Mouse (Mus musculus): ENCODE results near the gene Dusp10. TPM values are rescaled to one million over a fixed set of nuclear protein-coding genes. Genes with fewer than 3 reads are reported as not detected.

Dusp10 gene
- total RNA-seq, 2 experiments from 2014 or later: 13.1 to 13.2 TPM

- DNase-seq (ENCODE audit: low spot score in 2 of 2): no peak
Measured at GRCm38 (mm10) chr1:184090515-184090914, 77.4 kb downstream of the Dusp10 start.

- no peak for DNase-seq (ENCODE audit: low spot score in 2 of 2)
Measured at GRCm38 (mm10) chr1:184094914-184095313, 81.8 kb downstream of the Dusp10 start.

GRCm38 (mm10) chr1:184100414-184100813 lies 87.3 kb downstream of the Dusp10 start:
- no peak for DNase-seq (ENCODE audit: low spot score in 2 of 2)

- DNase-seq (ENCODE audit: low spot score in 2 of 2): no peak
Measured at GRCm38 (mm10) chr1:184100927-184101749, 88.0 kb downstream of the Dusp10 start.

- no peak for DNase-seq (ENCODE audit: low spot score in 2 of 2)
Measured at GRCm38 (mm10) chr1:184101750-184102046, 88.6 kb downstream of the Dusp10 start.

GRCm38 (mm10) chr1:184106832-184107231 lies 93.7 kb downstream of the Dusp10 start:
- DNase-seq (ENCODE audit: low spot score in 2 of 2): no peak

- DNase-seq (ENCODE audit: low spot score in 2 of 2): no peak
Measured at GRCm38 (mm10) chr1:184107448-184107847, 94.3 kb downstream of the Dusp10 start.

- no peak for DNase-seq (ENCODE audit: low spot score in 2 of 2)
Measured at GRCm38 (mm10) chr1:184108254-184108653, 95.2 kb downstream of the Dusp10 start.

- no peak for DNase-seq (ENCODE audit: low spot score in 2 of 2)
Measured at GRCm38 (mm10) chr1:184117586-184117985, 104.5 kb downstream of the Dusp10 start.

GRCm38 (mm10) chr1:184117991-184118390 lies 104.9 kb downstream of the Dusp10 start:
- DNase-seq (ENCODE audit: low spot score in 2 of 2): no peak

GRCm38 (mm10) chr1:184118586-184118985 lies 105.5 kb downstream of the Dusp10 start:
- DNase-seq (ENCODE audit: low spot score in 2 of 2): no peak

Other genes with a start within 250 kb of the Dusp10 start
- 1 to 10 TPM; 2.7 to 3.5 TPM for gene 1700056E22Rik, start 21.0 kb downstream of the Dusp10 start, total RNA-seq (2021)

All from adrenal gland, postnatal 4 days (tissue).